Mouse (Mus musculus): Measurements from ENCODE around the gene Banp.

Banp gene

DNA sequence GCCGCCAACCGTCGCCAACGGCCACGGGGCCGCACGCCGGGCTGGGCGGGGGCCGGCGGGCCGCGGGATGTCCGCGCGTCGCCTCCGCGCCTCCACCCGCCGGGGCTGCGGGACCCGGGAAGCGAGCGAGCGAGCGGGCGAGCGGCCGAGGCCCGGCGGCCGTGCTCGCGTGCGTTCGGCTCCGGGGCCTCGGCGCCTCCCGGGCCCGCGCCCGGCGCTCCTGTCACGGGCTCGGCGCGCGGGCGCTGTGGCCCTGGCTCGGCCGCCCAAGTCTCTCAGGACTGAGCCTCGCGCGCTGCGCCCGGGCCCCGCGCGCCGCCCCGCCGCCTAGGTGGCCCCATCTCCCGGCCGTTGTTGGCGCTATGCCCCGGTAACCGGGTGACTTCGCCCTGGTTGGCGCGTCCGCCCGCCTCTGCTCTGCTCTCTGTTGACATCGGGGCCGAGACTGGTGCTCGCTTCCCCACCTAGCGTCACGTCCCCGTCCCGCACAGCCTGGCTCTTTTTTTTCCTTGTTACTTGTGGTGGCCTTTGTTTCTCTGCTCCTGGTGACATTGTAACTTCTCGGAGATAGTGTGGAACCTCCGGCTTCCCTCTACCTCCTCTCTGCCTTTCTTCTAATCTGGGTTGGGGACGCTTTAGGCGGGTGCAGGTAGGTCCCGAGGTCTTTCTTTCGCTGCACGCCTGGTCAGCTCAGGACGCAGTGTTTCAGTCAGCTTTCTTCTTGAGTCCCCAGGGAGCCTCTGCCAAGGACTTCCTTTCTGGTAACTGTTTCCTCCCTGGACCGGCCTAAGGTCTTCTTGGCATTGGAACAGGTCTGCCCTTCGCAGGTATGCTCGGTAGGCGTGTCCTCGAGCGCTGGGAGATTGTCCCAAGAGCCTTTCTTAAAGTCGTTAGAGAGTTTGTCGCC is 1.5 kb downstream of the Banp start:
- DNase-seq (ENCODE audit: low read depth) = peak; percentile 63

- DNase-seq (ENCODE audit: low read depth) = no peak
These were observed 2.1 kb downstream of the Banp start for GRCm38 (mm10) chr8:121951656-121952009.

GRCm38 (mm10) chr8:121952122-121952521 is 2.6 kb downstream of the Banp start:
- no peak for DNase-seq (ENCODE audit: low read depth)

GRCm38 (mm10) chr8:121952800-121953199 is 3.2 kb downstream of the Banp start:
- DNase-seq (ENCODE audit: low read depth) = no peak

GRCm38 (mm10) chr8:121953821-121954545 is 4.4 kb downstream of the Banp start:
- DNase-seq (ENCODE audit: low read depth) = no peak

DNA sequence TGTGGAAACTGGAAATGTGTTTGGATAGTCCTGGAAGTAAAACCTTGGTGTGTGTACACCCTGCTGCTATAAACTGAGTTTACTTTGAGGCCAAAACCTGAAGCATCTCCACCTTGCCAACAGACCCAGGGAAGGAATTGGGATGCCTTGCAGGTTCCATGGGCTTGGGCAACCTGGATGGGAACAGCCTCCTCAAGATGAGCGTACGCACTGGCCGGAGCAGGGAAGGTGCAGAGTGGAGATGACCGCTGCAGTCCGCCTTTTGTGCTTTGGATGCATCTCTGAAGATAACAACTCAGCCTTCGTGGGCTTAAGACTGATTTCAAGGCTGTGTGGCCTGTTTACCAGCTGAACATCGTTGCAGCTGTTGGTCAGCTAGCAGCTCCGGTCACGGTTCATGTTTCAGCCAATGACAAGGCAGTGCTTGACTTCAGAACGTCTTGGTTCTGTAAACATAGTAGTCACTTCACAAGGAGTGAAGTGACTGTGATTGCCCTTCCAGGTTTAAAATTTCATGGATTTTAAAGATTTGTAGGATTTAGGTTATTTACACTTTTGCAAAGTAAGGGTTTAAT is 5.5 kb downstream of the Banp start:
- peak; percentile 77 for DNase-seq (ENCODE audit: low read depth)

DNA sequence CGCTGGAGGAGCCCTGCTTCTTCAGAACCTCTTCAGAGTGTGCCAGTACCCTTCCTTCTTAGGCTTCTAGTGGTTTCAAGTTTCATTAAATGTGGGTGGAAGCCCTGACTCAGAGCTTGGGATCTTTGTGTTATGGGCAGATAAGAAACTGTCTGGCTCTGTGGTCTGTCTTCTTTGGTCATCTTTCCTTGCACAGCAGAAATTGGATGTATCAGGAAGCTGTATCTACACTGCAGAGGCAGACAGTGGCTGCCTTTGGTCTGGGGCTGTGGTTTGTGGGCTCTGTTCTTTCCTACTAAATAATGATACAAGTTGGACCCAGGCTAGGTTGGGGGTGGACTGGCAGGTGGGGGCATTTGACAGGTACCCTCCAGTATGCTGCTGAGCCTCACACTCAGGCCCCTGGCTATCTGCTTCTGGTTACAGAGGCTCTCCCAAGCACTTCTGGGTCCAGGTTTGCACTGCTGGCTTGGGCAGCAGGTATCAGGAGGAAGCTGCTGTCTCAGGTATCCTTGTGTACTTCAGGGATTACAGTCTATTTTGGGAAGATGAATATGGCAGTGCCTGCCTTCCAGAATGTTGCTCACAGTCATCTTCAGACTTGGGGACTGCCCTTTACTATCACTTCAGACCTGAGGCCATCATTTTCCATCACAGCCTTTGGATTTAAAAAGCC is 6.4 kb downstream of the Banp start:
- DNase-seq (ENCODE audit: low read depth) = peak; percentile 100

GRCm38 (mm10) chr8:121958395-121958794 is 8.8 kb downstream of the Banp start:
- DNase-seq (ENCODE audit: low read depth) = no peak

DNA sequence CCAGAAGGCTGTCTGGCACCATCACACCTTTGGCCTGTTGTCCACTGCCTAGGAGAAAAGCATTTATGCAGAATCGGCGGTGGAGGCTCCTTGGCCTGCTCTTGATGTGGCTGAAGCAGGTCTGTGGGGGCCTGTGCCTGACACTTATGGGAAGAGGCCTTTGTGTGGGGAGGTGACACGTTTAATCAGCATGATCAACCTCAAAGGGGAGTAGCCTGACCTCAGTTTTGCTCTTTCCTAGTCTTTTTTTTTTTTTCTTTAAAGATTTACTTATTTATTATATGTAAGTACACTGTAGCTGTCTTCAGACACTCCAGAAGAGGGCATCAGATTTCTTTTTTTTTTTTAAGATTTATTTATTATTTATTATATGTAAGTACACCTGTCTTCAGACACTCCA is 13.3 kb downstream of the Banp start:
- DNase-seq (ENCODE audit: low read depth) = peak; percentile 62

GRCm38 (mm10) chr8:121964716-121965512 is 15.4 kb downstream of the Banp start:
- DNase-seq (ENCODE audit: low read depth) = no peak

DNA sequence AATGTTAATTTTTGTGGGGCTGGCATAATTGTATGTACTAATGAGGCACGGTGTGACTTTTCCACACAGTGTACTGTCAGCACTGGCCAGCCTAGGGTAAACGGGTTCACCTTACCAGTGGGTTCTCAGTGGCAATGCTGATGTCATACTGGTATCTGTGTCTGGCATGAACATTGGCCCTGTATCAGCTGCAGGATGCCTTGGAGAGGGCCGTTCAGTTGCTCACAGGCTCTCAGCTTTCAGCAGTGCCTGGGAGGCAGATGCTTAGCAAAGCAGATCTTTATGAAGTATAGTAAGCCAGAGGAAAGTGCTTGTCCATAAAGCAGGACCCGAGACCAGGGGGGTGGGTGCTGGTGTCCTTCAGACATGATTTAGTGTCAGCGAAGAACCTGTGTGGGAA is 16.6 kb downstream of the Banp start:
- no peak for DNase-seq (ENCODE audit: low read depth)

DNA sequence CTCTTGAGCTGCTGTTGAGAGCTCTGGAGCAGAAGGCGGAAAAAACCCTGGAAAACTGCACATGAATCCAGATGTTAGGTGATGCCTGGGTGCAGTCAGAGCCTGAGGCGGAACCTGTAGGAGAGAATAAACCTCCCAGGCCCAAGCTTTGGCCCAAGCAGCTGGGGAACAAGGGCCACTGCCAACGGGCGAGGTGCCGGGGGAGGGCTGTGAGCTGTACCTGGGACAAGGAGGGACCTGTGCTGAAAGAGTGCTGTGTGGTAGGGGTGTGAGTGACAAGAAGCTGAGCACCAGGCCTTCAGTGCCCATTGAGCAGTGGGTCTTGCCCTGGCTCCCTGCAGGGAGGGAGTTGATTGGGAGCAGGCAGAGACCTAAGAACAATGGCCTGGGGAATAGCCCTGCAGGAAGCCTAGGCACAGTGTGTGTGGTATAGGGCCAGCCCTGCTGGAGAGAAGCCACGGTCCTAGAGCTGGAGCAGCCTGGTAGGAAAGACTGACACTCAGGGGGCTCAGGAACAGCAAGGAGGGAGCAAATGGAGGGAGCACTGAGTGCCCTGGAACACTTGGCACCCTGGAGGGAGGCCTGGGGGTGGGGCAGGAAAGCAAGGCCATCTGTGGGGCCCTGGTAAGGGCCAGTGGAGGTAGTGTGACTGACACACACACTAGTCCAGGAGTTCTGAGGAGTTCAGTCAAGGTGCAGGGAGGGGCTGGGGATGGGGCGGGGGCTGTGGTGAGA is 17.3 kb downstream of the Banp start:
- DNase-seq (ENCODE audit: low read depth) = no peak

- DNase-seq (ENCODE audit: low read depth) = no peak
These were observed 18.4 kb downstream of the Banp start for GRCm38 (mm10) chr8:121967977-121968376.

DNA sequence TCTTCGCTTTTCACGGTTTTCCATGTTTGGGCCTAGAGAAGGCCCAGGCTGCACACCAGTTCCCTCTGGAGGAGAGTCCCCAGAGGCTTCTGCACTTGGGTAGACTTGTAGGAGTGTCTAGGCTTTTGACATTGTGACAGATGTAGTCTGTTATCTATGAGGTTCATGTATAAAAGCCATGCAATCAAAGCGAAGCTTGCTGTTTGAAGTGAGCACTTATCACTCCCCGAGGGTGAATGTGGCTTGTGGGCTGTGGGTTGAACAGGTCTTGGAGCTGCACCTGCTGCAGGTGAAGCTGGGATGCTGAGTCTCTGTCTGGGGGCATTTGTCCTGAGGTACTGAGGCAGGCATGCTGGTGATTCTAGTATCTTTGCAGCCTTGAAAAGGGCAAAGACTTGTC is 19.0 kb downstream of the Banp start:
- no peak for DNase-seq (ENCODE audit: low read depth)

DNA sequence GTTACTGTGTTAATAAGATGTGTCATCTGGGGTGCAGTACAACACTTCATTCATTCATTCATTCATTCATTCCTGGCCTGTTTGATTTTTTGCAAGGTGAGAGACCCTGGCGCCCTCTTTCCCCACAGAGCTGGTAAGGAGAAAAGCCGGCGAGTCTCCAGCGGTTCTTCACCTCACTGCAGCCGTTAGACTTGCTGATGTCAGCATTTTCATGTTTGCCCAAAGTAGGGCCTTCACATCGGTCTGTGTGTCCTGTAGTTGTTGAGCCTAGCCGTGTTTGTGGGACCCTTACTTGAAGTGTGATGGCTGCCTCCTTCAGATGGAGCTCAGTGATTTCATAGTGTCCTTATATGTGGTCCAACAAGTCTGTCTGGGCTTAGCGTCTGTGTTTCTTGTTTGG is 20.7 kb downstream of the Banp start:
- no peak for DNase-seq (ENCODE audit: low read depth)

- no peak for DNase-seq (ENCODE audit: low read depth)
These were observed 22.0 kb downstream of the Banp start for GRCm38 (mm10) chr8:121971488-121972058.

DNA sequence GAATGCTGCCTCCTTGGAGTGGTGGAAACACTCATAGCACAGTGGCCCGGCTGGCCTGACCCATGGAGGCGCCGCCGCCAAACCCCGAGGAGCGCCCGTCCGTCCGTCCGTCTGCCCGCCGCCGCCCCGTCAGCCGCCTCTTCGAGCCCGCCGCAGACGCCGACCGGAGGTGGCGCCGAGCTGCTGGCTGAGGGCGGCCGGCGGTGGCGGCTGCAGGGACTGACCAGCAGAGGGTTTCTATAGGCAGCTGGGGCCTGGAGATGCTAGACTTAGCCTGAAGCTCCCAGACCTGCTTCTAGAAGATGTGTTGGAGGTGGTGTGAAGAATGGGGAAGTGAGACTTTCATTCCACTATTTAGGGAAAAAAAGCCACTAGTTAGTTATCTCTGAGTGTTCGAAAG is 24.4 kb downstream of the Banp start:
- DNase-seq (ENCODE audit: low read depth) = no peak

DNA sequence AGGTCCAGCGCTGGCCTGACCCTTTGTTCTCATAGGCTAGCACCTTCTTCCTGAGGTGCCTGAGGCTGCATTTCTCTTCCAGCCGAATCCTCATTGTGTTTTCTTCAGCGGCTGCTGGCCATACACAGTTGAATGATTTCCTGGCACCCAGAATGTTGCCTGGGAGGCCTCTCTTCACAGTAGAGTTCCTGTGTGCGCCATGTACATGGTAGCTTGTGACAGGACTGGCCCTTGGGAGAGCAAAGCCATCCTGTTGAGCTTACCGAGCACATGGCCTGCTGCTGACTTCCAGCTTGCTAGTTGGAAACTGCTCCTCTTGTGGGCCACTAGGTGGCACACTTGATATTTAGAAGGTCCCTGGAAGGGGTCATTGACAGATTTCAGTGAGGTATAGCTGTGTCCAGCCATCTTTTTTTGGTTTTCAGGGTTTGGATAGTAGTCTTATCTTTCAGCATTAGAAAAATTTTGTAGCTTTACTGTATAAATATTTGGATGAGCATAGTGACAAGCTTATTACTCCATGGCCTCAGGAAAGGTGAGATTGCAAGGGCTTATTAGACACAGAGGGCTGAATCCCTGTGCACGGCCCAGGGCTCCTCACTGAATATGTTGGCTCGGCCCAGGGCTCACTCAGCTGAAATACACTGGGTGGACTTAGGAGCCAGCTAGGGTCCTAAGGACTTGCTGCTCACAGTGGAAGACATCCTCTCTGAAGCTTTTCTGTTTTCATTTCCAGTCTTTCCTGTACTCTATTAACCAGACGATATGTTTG is 28.5 kb downstream of the Banp start:
- DNase-seq (ENCODE audit: low read depth) = peak; percentile 81

DNA sequence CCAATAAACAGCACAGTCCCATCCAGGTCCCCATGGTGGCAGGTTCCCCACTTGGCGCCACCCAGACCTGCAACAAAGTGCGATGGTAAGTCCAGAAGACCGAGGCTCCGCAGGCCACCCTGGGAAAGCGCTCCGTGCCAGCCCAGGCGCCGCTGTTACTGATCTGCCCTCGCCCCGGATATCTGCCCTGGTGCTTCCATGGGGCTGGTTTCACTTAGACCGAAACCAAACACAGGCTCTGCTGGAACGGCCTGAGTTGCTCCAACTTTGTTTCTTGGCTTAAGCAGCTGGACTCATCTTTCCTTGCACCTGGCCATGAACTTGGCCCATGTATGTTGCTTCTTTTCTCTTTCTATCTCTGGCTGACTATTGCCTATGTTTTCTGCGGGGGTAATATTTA is 29.1 kb downstream of the Banp start:
- no peak for DNase-seq (ENCODE audit: low read depth)

All from 416B (cell line).